Mouse (Mus musculus): ENCODE measurements around the gene Cnbd2.
A peak's percentile ranks its signal among the peaks of the same experiment; 100 is the strongest.
"Not testable (repeated sequence)": the region's sequence is repeated elsewhere in the genome, so short reads cannot be mapped to it uniquely, and the experiment has no call there.

DNA sequence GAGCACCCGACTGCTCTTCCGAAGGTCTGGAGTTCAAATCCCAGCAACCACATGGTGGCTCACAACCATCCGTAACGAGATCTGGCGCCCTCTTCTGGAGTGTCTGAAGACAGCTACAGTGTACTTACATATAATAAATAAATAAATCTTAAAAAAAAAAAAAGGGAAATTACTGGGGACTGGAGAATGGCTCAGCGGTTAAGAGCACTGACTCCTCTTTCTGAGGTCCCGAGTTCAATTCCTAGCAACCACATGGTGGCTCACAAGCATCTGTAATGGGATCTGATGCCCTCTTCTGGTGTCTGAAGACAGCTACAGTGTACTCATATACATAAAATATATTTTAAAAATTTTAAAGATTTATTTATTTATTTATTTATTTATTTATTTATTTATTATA is 99.2 kb downstream of the Cnbd2 start:
- TF ChIP-seq TCF12 (IDR thresholded peaks at IDR 0.05; ENCODE audit: low read depth, low read length); JUN (IDR thresholded peaks at IDR 0.05; ENCODE audit: insufficient read depth, low read depth, low read length); POLR2A (IDR thresholded peaks at IDR 0.05; ENCODE audit: low read depth, low read length); CHD1 (IDR thresholded peaks at IDR 0.05; ENCODE audit: low read depth, low read length); EP300 (IDR thresholded peaks at IDR 0.05; ENCODE audit: low read length); GABPA (IDR thresholded peaks at IDR 0.05; ENCODE audit: insufficient replicate concordance, low read depth, low read length); POLR2AphosphoS2 (IDR thresholded peaks at IDR 0.05; ENCODE audit: low read depth, low read length); MEF2A (IDR thresholded peaks at IDR 0.05; ENCODE audit: borderline replicate concordance, low read depth, low read length): not testable (repeated sequence)
- TF ChIP-seq CTCF (conservative IDR thresholded peaks at IDR 0.05 in 1 of 2, IDR thresholded peaks at IDR 0.05 in 1 of 2; ENCODE audit: low read depth in 2 of 2, low read length in 2 of 2), result peak in 1 of 2 experiments; percentile 15; a peak in 2 of 4 replicates
